Mouse (Mus musculus) C2C12 (cell line): ENCODE data around the gene Stim1. TPM values are rescaled to one million over a fixed set of nuclear protein-coding genes. Genes with fewer than 3 reads are reported as not detected.

Experiments used
- H3K27me3 ChIP-seq: one replicate; pipeline ENCODE4 v1.6.1; 2011; ENCODE audit not compliant: control insufficient read depth, insufficient read depth, insufficient read length
- H3K36me3 ChIP-seq: one replicate; pipeline ENCODE4 v1.6.1; 2011; ENCODE audit not compliant: control insufficient read depth, insufficient read depth
- H3K4me3 ChIP-seq: one replicate; pipeline ENCODE4 v1.5.1; 2011; ENCODE audit warnings: mild to moderate bottlenecking, control low read depth; ENCODE audit not compliant: poor library complexity, insufficient read depth, severe bottlenecking
- H3K79me2 ChIP-seq: one replicate; pipeline ENCODE4 v1.6.1; 2011; ENCODE audit not compliant: control insufficient read depth, insufficient read depth
- H3K79me3 ChIP-seq: one replicate; pipeline ENCODE4 v1.6.1; 2011; ENCODE audit warnings: low read depth, control low read depth
- H3ac ChIP-seq: one replicate; pipeline ENCODE3; 2011; ENCODE audit warnings: low read depth; ENCODE audit not compliant: control insufficient read depth, insufficient read length
- CEBPB ChIP-seq: IDR thresholded peaks from one replicate; pipeline ENCODE4 v1.6.1; 2011; ENCODE audit warnings: low read depth, mild to moderate bottlenecking, control low read depth, moderate library complexity
- CTCF ChIP-seq: IDR thresholded peaks from one replicate; pipeline ENCODE4 v1.5.1; 2011; ENCODE audit not compliant: control insufficient read depth, insufficient read depth, insufficient read length
- FOSL1 ChIP-seq: IDR thresholded peaks from one replicate; pipeline ENCODE4 v1.8.0; 2011; ENCODE audit warnings: mild to moderate bottlenecking, low read length; ENCODE audit not compliant: poor library complexity, insufficient read depth, severe bottlenecking
- MAX ChIP-seq: IDR thresholded peaks from one replicate; pipeline ENCODE4 v1.6.1; 2011; ENCODE audit warnings: mild to moderate bottlenecking, control low read depth
- MYOD1 ChIP-seq: IDR thresholded peaks from one replicate; pipeline ENCODE4 v1.6.1; 2011; ENCODE audit warnings: low read depth; ENCODE audit not compliant: control insufficient read depth, insufficient read length
- MYOG ChIP-seq: IDR thresholded peaks from one replicate; pipeline ENCODE4 v1.6.1; 2011; ENCODE audit not compliant: control insufficient read depth, insufficient read length; ENCODE audit errors: extremely low read depth
- USF1 ChIP-seq: IDR thresholded peaks from one replicate; pipeline ENCODE4 v1.6.1; 2011; ENCODE audit warnings: low read depth, mild to moderate bottlenecking, control low read depth, moderate library complexity
- polyA plus RNA-seq: library from polyadenylated mRNA; unstranded; fragments of >200 nt; fragmentation: generic; extraction: Trizol; gene quantifications from one replicate; pipeline ENCODE4 v1.2.1, GENCODE M21; 2012; ENCODE audit warnings: missing spikeins

The Stim1 gene
- polyA plus RNA-seq, 1 experiment: 8.6 TPM

- TF ChIP-seq FOSL1 (no peak), MAX (no peak), CTCF (no peak), USF1 (no peak), CEBPB (no peak), MYOD1 (no peak), MYOG (no peak)
- H3ac ChIP-seq: no peak overlapping the region
- peaks cover 2% of the 10 kb centered on the region for H3K79me3 ChIP-seq
- no peaks in the 10 kb centered on the region for H3K27me3 ChIP-seq
- H3K79me2 ChIP-seq: no peaks in the 10 kb centered on the region
- no peak overlapping the region for H3K4me3 ChIP-seq
- H3K36me3 ChIP-seq: peaks cover 65% of the 10 kb centered on the region
Observed at GRCm38 (mm10) chr7:102458618-102459380, 191.2 kb downstream of the Stim1 start.

GRCm38 (mm10) chr7:102467566-102467965 lies 200.0 kb downstream of the Stim1 start:
- TF ChIP-seq CTCF (no peak), USF1 (no peak), FOSL1 (no peak)
- Histone ChIP-seq H3ac (no peak overlapping the region), H3K27me3 (no peaks in the 10 kb centered on the region), H3K4me3 (no peak overlapping the region), H3K79me2 (no peaks in the 10 kb centered on the region), H3K36me3 (peaks cover 71% of the 10 kb centered on the region), H3K79me3 (no peaks in the 10 kb centered on the region)

DNA sequence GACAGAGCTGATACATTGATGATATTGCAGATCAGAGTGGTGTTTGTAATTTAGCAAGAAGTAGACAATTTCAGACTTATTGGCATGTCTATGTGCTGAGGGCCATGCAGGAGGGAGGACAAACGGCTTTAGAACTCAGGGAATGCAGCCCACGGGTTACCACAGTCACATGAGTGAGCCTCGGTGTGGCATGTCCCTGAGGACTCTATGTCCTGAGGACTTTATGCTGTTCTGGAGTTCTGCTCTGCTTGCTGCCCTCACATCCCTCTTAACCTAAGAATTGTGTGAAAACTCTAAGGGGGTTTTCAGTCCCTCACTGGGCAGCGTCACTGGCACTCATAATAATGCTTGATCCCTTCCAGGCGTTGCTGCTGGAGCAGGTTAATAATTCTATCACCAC lies 205.1 kb downstream of the Stim1 start:
- Histone ChIP-seq H3K36me3 (peaks cover 35% of the 10 kb centered on the region), H3K27me3 (no peaks in the 10 kb centered on the region), H3K79me2 (no peaks in the 10 kb centered on the region), H3K4me3 (no peak overlapping the region), H3ac (no peak overlapping the region), H3K79me3 (no peaks in the 10 kb centered on the region)
- TF ChIP-seq CEBPB: no peak
- no peak for TF ChIP-seq MYOD1
- no peak for TF ChIP-seq USF1
- TF ChIP-seq MYOG: no peak
- no peak for TF ChIP-seq CTCF
- no peak for TF ChIP-seq FOSL1
- no peak for TF ChIP-seq MAX

DNA sequence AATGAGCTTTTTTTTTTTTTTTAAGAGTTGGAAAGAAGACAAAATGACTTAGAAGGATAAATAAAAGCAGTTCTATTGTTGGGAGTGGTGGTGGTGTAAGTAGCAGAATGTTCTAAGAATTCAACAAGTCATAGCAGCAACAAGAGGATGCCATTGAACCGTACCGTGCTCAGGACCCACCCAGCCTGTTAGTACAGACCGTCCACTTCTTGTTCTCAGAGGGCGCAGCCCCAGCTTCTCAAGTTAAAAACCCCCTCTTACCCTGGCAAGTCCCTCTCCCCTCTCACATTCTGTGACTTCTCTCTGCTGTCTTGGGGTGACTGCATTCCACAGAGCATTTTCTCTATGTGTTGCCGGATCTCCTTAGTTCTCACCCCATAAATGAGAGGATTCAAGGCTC lies 209.0 kb downstream of the Stim1 start:
- Histone ChIP-seq H3K4me3 (no peak overlapping the region), H3K27me3 (no peaks in the 10 kb centered on the region), H3K79me2 (no peaks in the 10 kb centered on the region), H3K36me3 (peaks cover 2% of the 10 kb centered on the region), H3K79me3 (no peaks in the 10 kb centered on the region), H3ac (no peak overlapping the region)
- TF ChIP-seq MYOD1 (no peak), MYOG (no peak), MAX (no peak), CTCF (no peak), CEBPB (no peak), USF1 (no peak), FOSL1 (no peak)

DNA sequence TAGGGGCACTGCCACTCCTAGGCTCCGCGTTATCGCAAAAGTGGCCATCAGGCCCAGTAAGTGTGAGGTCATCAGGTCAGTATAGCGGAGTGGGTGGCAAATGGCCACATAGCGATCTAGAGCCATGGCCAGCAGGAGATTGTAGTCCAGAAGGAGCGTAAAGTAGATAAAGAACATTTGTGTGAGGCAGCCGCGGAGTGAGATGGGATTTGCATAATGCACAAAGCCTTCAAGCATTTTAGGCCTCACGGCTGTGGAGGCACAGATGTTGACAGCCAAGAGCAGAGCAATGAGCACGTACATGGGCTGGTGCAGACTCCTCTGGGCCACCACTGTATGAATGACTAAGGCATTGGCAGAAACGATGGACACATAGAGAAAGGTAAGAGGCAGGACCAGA lies 209.8 kb downstream of the Stim1 start:
- TF ChIP-seq MYOG: no peak
- no peak for TF ChIP-seq CTCF
- TF ChIP-seq FOSL1: no peak
- no peak for TF ChIP-seq USF1
- no peak for TF ChIP-seq MAX
- no peak for TF ChIP-seq CEBPB
- no peak for TF ChIP-seq MYOD1
- H3K4me3 ChIP-seq: no peak overlapping the region

More for the DNA sequence above, 209.8 kb downstream of the Stim1 start:
- Histone ChIP-seq H3K79me3 (no peaks in the 10 kb centered on the region), H3K79me2 (no peaks in the 10 kb centered on the region), H3K27me3 (no peaks in the 10 kb centered on the region), H3K36me3 (no peaks in the 10 kb centered on the region), H3ac (no peak overlapping the region)
